In genomic region chr5:113973790-113974189, GRCm38 (mm10) we compare ENCODE assay signal across 10 mouse cellular contexts. TPM values are rescaled to one million over a fixed set of nuclear protein-coding genes. Genes with fewer than 3 reads are reported as not detected.
A peak's percentile ranks its signal among the peaks of the same experiment; 100 is the strongest.
DNase-seq lines count a peak whose midpoint lies in the region; ATAC-seq lines count a peak whose summit lies in the region.
"Had no signal": no experiment of that assay in that cellular context is flagged by ENCODE, and none has a peak within 500 bp of the region (broad histone marks: within the 10 kb centered on the region; RNA-seq: fewer than 3 reads in every experiment).

No protein-coding gene starts in this region.

- H3K27ac ChIP-seq in neural tube, embryonic 11.5 days (ENCODE audit: low read depth, low read length), result no peak overlapping the region
- peak overlapping the region; percentile 90 for H3K27ac ChIP-seq in kidney, embryonic 15.5 days

- peak; percentile 92 for DNase-seq in heart, adult 11 months
- no peak for DNase-seq in heart, adult 18-20 months
- no peak for DNase-seq in neural tube, embryonic 11.5 days (ENCODE audit: low spot score)
- no peak for DNase-seq in neural tube, embryonic 10.5 days (ENCODE audit: extremely low spot score, low spot score)
- DNase-seq in lung, postnatal 14 days, result peak; percentile 50
- DNase-seq in cerebellum, adult 11 months, result no peak
- DNase-seq in cerebellum, adult 8-10 months, result no peak

- H3K4me3 ChIP-seq in neural tube, embryonic 11.5 days (ENCODE audit: low read depth, low read length), result 0 out of 2 replicates have a peak overlapping the region, but pooled peaks have one; percentile 2
- no peak overlapping the region for H3K4me3 ChIP-seq in kidney, embryonic 15.5 days (replicated peaks)
- H3K4me3 ChIP-seq: myocyte had no signal

- no peak overlapping the region for H3K9ac ChIP-seq in neural tube, embryonic 11.5 days (ENCODE audit: low read length)
- H3K9ac ChIP-seq in kidney, embryonic 15.5 days, result no peak overlapping the region

- peaks cover 18% of the 10 kb centered on the region for H3K4me1 ChIP-seq in neural tube, embryonic 11.5 days (ENCODE audit: control insufficient read depth, insufficient read depth, low read length)
- peaks cover 67% of the 10 kb centered on the region for H3K4me1 ChIP-seq in kidney, embryonic 15.5 days

- no peak for ATAC-seq in neural tube, embryonic 11.5 days (ENCODE audit: insufficient read depth, low FRiP score, low TSS enrichment)
- 0 out of 2 replicates have a peak, but pooled peaks have one; percentile 12 for ATAC-seq in kidney, embryonic 15.5 days (replicated peaks; ENCODE audit: low FRiP score)

- H3K4me2 ChIP-seq in neural tube, embryonic 11.5 days (ENCODE audit: low read depth), result no peak overlapping the region
- no peak overlapping the region for H3K4me2 ChIP-seq in kidney, embryonic 15.5 days

- no peaks in the 10 kb centered on the region for H3K27me3 ChIP-seq in neural tube, embryonic 11.5 days (ENCODE audit: control insufficient read depth, insufficient read depth, low read length)
- H3K27me3 ChIP-seq in kidney, embryonic 15.5 days, result no peaks in the 10 kb centered on the region

- WGBS in neural tube, embryonic 11.5 days, result 88% methylated on average over 8 of the region's 8 CpGs
- WGBS in kidney, embryonic 15.5 days, result 77% methylated on average over 8 of the region's 8 CpGs

- peaks cover 5% of the 10 kb centered on the region; the same call in 1 of the 2 replicates for H3K36me3 ChIP-seq in neural tube, embryonic 11.5 days (ENCODE audit: control insufficient read depth, insufficient read depth, low read length)
- H3K36me3 ChIP-seq in kidney, embryonic 15.5 days, result peaks cover 31% of the 10 kb centered on the region

- H3K9me3 ChIP-seq in neural tube, embryonic 11.5 days (ENCODE audit: control insufficient read depth, low read length), result no peaks in the 10 kb centered on the region
- H3K9me3 ChIP-seq in kidney, embryonic 15.5 days (replicated peaks), result no peaks in the 10 kb centered on the region

RNA-seq across cellular contexts. Expression of gene Ssh1, which starts 19.9 kb away (rescaled TPM):
- 10 to 100 TPM; 13.5 to 13.6 TPM for total RNA-seq in heart, adult 18-20 months (2021)
- 23.9 and 24.5 TPM in 2 replicates for polyA plus RNA-seq in neural tube, embryonic 11.5 days (2014; fragmentation: Nextera tagmentation; extraction: Ambion mirVana)
- 14.7 and 18.3 TPM in 2 replicates for polyA plus RNA-seq in kidney, embryonic 15.5 days (2015; fragmentation: Nextera tagmentation; extraction: Ambion mirVana)

RNA-seq across cellular contexts. Expression of gene Dao, which starts 29.7 kb away (rescaled TPM):
- total RNA-seq in heart, adult 18-20 months (2021), result not detected
- polyA plus RNA-seq in neural tube, embryonic 11.5 days (2014; fragmentation: Nextera tagmentation; extraction: Ambion mirVana), result not detected in 2 replicates
- polyA plus RNA-seq in kidney, embryonic 15.5 days (2015; fragmentation: Nextera tagmentation; extraction: Ambion mirVana), result 14.2 and 14.9 TPM in 2 replicates
- total RNA-seq: left cerebral cortex, postnatal 36 days had no signal
- polyA plus RNA-seq: myocyte had no signal

Comparison
In these comparisons a context has a peak if more than half of its experiments do, and no peak if none do; other contexts are left out.
1. DNase-seq: peak in heart, adult 11 months (single experiment) and lung, postnatal 14 days (single experiment); none in heart, adult 18-20 months (0 of 2), neural tube, embryonic 11.5 days (single experiment), neural tube, embryonic 10.5 days (single experiment), cerebellum, adult 11 months (single experiment) and cerebellum, adult 8-10 months (single experiment).
2. RNA of gene Dao, which starts 29.7 kb away (polyA plus RNA-seq): 14.2 to 14.9 TPM in kidney, embryonic 15.5 days; not detected in neural tube, embryonic 11.5 days; every median in the first group is over 10 times any median in the second.